Mouse (Mus musculus) 416B (cell line): ENCODE data around the gene Tmem30a.

ENCODE experiments used
- DNase-seq: peaks from one replicate; pipeline ENCODE4 v3.0.0; 2011; ENCODE audit warnings: low read depth

Gene Tmem30a

GRCm38 (mm10) chr9:79795076-79795475, 1.8 kb upstream of the Tmem30a start:
- DNase-seq = peak; percentile 79

GRCm38 (mm10) chr9:79785794-79786085, 7.6 kb downstream of the Tmem30a start:
- no peak for DNase-seq

- no peak for DNase-seq
Observed at GRCm38 (mm10) chr9:79784934-79785793, 8.1 kb downstream of the Tmem30a start.

- DNase-seq = no peak
Observed at GRCm38 (mm10) chr9:79784439-79784838, 8.9 kb downstream of the Tmem30a start.

GRCm38 (mm10) chr9:79779354-79779753, 14.0 kb downstream of the Tmem30a start:
- DNase-seq = peak; percentile 68

- no peak for DNase-seq
Observed at GRCm38 (mm10) chr9:79766991-79767545, 26.2 kb downstream of the Tmem30a start.

- DNase-seq = no peak
Observed at GRCm38 (mm10) chr9:79765329-79765728, 28.0 kb downstream of the Tmem30a start.

GRCm38 (mm10) chr9:79762519-79762918, 30.8 kb downstream of the Tmem30a start:
- DNase-seq = peak; percentile 89

- DNase-seq = no peak
Observed at GRCm38 (mm10) chr9:79760076-79760475, 33.2 kb downstream of the Tmem30a start.

GRCm38 (mm10) chr9:79759385-79760005, 33.8 kb downstream of the Tmem30a start, which contains the start of gene Cox7a2:
TSS of gene Cox7a2 (minus strand) at chr9:79759878.
- DNase-seq = peak; percentile 98

GRCm38 (mm10) chr9:79755311-79755710, 38.0 kb downstream of the Tmem30a start:
- DNase-seq = no peak

- DNase-seq = no peak
Observed at GRCm38 (mm10) chr9:79751846-79752245, 41.5 kb downstream of the Tmem30a start.

- DNase-seq = no peak
Observed at GRCm38 (mm10) chr9:79750709-79751108, 42.6 kb downstream of the Tmem30a start.

- no peak for DNase-seq
Observed at GRCm38 (mm10) chr9:79745036-79745435, 48.3 kb downstream of the Tmem30a start.

GRCm38 (mm10) chr9:79735608-79736007, 57.7 kb downstream of the Tmem30a start:
- DNase-seq = no peak

GRCm38 (mm10) chr9:79730301-79730700, 63.0 kb downstream of the Tmem30a start:
- no peak for DNase-seq

GRCm38 (mm10) chr9:79723090-79723489, 70.2 kb downstream of the Tmem30a start:
- DNase-seq = peak; percentile 67

- DNase-seq = peak; percentile 36
Observed at GRCm38 (mm10) chr9:79721056-79721455, 72.3 kb downstream of the Tmem30a start.

GRCm38 (mm10) chr9:79720143-79720542, 73.2 kb downstream of the Tmem30a start:
- no peak for DNase-seq

- no peak for DNase-seq
Observed at GRCm38 (mm10) chr9:79719451-79719850, 73.9 kb downstream of the Tmem30a start.
